Mouse (Mus musculus) CD4-positive, CD25-positive, alpha-beta regulatory T cell, adult 4 months (primary cell): ENCODE results near the gene Arpc2. TPM values are rescaled to one million over a fixed set of nuclear protein-coding genes. Genes with fewer than 3 reads are reported as not detected.
"Not testable (repeated sequence)": the region's sequence is repeated elsewhere in the genome, so short reads cannot be mapped to it uniquely, and the experiment has no call there.

Source experiments
- ATAC-seq: one replicate; pipeline ENCODE4 v1.8.0; 2017
- polyA plus RNA-seq, 2 experiments: library from polyadenylated mRNA; unstranded; fragments of 100-300 nt; shearing (Covaris generic); gene quantifications; one replicate each; pipeline ENCODE4 v1.2.1; 2017

The Arpc2 gene
- polyA plus RNA-seq, 2 experiments from 2014 or later, result 614 to 635 TPM

DNA sequence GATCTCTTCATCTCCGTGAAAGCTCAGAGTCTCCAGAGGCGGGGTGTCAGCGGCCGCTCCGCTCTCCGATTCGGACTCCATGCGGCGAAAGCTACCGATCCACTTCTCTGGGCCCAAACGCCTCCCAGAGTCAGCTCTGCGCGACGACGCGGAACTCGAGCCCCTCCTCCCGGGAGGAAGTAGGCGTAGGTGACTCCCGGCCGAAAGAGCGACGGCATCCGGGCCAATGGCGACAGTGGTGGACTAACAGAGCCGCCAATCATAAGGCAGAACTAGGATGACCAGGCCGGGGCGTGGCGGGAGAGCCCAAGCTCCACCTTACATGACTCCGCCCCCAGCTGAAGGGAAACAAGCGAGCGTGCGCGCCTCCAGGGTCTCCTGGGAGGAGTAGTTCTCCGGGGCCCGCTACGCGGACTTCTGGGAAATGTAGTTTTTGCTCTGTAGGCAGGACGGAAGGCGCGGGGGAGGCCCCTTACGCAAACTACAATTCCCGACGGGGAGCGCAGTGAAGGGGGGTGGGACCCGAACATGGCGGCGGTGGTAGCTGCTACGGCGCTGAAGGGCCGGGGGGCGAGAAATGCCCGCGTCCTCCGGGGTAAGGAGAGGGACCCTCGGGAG is 48.8 kb downstream of the Arpc2 start, which contains the start of the genes Aamp and Pnkd:
Gene Aamp (minus strand): TSS at position 196 of the 618 bp plus-strand sequence.
Gene Pnkd (plus strand): TSS at position 388 of the 618 bp plus-strand sequence.
- ATAC-seq, result peak; percentile 94

DNA sequence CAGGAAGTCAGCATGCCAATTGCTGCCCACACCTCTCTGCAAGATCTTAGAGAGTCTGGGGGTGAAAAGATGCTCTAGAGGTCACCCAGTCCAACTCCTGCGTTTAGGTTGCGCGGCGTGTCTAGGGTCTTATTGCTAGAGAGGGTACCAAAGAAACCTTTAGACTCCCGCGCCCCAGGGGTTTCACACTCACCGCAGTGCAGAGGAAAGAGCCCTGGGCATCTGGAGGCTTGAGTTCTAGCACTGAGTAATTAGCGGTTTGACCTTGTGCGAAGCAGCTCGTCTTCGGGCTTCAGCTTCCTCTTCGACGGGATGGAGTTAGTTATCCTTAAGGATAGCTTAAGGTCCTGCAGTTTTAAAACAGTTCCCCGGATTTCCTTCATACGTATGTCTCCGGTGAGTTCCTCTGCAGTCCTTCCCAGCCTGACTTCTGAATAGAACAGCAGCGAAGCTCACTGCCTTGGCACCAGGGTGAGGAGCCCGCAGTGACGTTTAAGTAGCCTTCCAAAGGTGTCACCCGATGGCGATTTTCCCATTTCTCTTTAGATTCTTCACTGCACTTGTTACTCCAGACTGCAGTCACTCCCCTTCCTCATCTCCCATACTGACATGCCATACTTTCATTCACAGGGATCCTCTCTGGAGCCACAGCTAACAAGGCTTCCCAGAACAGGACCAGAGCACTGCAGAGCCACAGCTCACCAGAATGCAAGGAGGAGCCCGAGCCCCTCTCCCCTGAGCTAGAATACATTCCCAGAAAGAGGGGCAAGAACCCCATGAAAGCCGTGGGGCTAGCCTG is 49.5 kb downstream of the Arpc2 start:
- ATAC-seq, result peak; percentile 0

DNA sequence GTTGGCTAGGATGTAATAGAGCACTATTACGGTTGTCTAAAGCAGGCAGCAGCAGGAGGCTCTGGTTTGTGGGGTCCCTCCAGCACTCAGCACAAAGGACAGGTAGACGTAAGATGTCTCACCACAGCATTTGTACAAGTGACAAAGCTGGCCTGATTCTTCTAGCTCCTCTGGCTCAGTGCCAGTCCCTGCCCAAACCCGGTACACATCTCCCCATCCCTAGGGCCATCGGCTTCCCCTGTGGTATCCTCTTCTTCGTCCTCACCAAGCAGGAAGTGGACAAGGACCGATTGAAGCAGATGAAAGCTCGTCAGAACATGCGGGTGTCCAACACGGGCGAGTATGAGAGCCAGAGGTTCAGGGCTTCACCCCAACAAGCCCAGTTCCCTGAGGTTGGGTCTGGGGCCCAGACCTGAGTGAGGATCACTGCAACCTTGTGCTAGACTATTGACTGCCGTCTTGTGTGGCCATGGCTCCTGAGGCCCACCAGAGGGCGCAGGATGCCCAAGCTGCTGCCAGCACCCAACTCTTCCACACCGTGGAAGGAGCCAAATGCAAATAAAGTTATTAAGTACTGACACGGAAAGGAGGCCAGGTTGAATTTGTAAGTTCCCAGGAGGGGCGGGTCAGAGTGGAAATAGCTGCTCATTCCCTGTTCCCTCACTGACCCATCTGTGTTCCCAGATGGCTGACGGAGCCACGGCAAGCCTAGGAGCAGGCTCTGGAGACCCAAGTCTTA is 51.2 kb downstream of the Arpc2 start:
- ATAC-seq, result not testable (repeated sequence)

DNA sequence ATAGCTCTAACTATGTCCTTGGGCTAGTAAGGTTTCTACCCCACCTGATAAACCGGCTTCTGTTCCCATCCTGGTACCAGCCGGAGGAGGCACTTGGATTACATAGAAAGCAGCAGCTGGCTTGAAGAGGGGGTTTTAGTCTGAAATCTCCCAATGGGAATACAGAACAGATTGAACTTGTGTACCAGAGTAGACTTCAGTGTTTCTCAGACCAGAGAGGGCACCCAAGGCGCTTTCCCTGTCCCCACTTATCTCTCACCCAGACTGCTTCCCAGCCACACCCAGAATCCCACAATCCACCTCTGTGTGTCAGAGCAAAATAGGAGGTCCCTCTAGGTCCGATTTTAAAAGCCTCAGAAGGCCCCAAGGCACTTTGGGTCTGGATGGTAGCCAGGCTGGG is 52.4 kb downstream of the Arpc2 start:
- ATAC-seq, result no peak

DNA sequence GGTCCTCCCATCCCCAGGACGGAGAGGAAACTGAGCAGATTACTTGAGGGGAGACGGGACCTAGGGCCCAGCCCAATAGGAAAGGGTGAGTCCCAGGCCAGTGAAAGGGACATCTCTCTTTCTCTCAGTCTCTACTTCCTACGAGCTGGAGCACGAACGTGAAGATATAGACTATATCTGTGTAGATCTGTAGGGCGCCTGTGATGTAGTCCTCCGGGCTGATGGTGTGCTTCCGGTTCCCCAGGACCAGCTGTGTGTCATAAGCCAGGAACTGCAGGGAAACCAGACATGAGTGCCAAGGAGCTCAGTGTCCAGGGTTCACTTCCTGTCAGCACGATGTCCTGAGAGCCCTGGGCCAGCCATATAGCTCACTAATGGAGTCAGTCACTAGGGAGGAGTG is 53.4 kb downstream of the Arpc2 start:
- no peak for ATAC-seq

DNA sequence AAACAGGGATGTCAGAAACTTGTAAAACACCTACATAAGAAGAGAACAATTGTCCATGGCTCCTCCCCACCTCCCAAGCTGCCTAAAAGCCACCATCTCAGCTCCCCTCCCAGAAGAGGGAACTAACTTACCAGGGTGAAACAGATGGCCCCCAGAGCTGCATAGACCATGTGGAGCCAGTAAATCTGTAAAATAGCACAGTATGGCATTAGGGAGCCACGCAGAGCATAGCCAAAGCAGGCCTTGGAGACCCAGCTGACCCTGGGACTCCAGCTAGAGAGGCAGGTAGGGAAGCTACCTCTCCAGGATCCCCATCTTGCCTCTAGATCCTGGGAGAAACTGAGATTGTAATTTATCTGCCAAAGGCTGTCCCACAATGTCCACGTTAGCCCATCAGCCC is 53.9 kb downstream of the Arpc2 start:
- ATAC-seq, result no peak

DNA sequence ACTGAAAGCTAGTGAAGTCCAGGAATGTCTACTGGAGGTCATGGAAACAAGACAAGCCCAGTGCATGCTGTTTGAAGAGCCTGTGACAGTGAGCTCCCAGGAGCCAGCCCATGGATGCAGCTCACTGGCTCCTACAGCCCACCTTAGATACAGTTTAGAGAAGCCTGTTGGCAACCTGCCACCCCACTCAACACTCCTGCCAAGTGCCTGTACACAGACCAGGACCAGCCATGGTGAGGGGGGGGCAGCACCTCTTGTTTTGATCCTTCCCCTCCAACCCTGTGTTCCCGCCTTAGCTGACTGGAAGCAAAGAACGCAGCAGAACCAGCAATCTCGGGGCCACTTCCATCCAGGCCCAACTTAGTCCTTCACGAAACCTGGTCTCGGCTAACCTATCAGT is 54.3 kb downstream of the Arpc2 start:
- ATAC-seq, result no peak

DNA sequence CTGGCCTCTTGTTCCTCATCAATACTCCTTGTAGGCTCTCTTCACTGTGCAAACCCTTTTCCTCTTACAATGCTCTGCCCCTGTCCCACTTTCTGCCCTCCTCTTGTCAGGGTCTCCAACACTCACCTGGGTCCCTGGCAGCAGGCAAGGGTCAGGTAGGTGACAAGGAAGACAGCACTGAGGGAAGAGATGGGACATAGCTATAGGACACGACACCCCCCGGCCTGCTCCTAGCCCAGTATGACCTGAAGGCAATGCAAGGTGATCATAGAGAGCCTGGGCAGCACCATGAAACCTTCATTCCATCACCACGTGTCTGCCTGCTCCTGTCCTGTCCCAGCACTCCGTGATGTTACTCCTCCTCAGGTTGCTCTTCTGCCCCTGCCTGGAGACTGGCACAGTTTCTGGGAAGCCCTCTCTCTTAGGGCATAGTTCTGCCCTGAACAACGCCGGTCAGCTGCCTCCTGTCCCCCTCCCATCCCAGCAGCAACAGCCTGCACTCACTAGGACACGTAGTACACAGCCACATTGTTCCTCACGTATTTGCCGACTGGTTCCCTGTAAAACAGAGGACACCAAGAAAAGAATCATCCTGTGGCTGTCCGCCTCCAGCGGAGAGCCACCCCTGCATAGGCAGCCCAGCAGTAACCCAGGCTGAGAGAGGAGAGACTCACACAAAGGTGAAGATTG is 56.6 kb downstream of the Arpc2 start:
- no peak for ATAC-seq

DNA sequence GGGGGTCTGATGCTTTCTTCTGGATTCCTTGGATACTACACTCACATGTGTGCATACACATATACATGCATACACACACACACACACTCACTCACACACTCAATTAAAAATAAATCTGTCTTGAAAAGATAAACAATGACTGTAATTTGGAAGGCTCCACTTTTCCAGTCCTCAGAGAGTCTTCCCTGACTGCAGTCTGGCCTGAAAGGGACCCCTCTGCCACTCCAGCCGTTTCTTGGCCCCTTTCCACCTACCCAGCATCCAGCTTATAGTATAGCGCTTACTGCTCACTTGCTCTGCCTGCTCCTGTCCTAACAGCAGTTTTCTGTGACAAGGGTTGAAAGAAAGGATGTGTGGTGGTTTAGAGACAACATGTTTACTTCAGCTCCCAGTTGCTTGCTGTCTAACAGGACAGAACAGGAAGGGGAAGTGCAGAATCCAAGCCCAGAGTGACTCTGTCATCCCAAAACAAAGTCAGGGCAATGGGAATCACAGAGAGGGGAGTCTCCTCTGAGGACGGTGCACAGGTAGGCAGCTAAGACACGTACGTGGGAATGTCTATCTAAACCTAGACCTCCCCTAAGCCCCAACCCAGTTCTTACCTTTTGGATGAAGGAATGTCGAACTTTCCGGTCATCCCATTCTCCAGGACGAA is 57.5 kb downstream of the Arpc2 start:
- ATAC-seq, result no peak

DNA sequence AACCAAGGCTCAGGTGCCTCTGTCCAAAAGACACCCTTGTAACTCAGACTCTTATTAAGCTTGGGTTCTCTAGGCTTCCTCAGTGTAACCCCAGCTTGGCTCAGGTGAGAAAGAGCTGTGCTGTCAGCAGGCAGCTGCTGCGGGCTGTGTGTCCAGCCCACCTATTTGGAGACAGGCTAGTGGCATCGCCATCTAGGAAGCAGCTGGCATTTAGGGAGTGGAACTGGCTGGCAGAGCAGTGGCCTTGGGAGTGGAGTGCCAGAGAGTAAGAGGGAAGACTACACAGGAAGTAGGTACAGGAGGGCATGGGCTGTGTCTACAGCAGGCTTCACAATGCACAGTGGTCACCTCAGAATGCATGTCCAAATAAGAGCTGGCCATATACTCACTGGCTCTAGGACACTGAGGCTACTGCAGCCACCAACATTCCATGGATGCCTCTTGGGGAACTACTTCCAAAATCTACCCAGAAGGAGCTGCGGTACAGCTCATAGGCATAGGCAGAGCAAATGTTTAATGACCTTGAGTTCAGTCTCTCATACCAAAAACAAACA is 58.3 kb downstream of the Arpc2 start:
- no peak for ATAC-seq

DNA sequence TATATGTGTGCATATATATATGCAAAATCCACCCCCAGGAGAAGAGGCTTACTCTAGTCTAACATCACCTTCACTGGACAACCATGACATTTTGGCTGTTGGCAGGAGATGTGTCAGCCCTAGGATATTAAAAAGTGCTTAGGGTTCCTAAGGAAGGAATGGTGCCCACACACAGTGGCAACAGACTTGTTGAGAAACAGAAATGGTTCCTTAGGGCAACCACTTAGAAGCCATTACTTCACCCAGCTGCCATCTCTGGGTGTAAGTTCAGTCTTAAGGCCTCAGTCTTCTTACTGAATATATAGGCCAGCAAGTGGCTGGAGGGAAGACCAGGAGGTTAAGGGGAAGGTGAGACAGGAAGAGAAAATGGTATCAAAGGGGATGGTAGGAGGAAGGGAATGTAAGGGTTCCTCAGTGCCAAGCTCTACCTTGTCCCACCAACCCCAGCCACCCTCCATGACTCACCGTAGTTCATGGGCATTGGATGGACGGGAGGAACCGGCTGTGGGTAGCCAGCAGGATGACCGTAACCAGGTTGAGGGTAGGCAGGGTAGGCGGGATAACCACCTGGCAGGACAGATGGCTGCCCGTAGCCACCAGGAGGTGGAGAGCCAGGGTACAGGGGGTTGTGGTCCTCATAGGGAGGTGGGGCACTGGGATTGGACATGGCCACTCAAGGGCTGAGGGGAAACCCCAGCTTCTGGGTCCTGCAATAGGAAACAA is 59.0 kb downstream of the Arpc2 start:
- no peak for ATAC-seq

DNA sequence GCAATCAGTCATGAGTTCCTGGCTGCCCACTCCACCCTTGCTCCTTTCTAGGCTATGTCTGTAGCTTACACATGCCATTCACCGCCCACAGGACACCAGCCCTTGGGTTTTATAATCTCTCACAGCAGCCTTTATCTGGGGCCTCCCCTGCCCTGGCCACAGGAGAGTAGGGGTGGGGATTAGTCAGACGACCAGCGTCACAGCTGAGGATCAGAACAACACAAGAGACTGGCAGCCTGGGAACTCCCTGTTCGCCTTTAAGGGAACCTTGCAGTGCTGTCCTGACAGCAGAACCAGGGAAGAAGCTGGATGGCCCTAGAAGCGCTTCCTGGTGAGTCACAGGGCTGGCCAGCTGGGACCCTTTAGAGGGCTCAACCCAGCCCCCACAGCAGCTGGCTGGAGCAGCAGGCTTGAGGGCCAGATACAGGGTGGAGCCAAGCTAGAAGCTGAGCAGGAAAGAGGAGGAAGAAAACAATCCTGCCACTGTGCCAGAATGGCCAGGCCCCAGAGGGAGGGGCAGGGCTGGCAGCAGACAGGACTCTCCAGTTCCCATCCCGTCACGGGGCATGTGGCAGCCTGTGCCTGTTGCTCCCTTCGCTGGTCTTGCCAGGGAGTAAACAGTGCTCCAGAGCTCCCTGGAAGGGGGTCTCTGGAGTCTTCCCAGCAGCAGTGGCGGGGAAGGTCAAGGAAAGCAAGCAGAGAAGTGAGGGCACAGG is 59.7 kb downstream of the Arpc2 start:
- ATAC-seq, result peak; percentile 90

DNA sequence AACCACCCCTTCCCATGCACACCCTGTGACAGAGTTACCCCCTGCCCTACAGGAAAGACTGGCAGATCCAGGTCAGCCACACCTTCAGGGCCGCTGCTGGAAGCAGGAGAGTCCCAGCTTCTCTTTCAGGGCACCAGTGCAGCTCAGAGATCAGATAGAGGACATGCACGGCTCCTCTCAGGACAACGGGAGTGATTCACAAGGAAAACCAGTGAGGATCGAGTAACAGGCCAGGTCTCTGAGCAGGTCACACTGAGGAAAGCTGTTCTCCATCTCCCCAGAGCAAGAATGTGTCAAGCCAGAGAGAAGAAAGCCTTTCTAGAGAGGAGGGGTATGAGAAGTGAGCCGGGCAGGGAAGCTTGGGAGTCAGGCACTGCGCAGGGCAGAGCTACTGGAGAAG is 60.6 kb downstream of the Arpc2 start:
- ATAC-seq, result no peak

DNA sequence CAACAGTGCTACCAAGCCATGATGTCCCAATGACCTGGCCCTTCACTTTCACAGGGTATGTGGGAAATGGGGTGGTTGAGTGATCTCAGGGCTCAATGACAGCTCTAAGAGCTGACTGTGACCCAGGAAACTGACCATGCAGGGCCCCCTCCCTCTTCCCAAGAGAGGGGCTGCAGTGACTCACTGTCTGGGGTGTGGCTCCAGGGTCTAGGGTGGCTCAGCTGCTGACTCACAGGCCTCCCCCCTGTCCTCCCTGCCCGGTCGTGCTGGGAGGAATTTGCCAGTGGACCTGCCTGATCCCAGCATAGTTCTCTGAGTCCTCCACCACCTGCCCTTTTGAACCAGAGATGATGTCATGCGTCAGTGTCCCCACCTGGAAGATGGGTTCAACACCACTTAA is 61.4 kb downstream of the Arpc2 start:
- ATAC-seq, result no peak

DNA sequence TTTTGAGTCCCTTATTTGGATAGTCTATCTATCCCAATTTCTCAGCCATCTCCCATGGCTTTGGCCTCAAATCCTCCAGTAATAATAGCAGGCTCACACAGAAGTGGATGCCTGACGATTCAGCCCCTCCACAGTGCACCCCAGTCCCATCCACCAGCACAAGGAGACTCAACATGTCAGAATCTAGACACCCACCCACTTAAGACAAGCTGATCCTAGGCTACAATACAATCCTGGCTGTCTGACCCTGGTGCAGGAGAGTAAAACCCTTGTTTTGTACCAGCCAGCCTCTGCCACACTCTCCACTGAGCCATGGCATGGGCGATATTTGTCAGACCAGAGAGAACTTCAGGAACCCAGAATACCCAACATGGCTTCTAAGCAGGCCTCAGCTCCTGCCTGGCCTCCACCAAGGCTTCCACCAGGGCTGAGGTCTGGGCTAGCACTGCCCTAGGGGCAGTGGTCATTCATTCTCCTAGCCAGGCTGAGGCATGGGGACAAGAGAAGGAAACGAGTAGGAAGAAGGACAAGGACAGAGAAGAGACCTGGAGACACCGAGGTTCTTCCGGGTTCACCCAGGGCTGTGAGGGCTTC is 62.4 kb downstream of the Arpc2 start:
- ATAC-seq, result no peak

DNA sequence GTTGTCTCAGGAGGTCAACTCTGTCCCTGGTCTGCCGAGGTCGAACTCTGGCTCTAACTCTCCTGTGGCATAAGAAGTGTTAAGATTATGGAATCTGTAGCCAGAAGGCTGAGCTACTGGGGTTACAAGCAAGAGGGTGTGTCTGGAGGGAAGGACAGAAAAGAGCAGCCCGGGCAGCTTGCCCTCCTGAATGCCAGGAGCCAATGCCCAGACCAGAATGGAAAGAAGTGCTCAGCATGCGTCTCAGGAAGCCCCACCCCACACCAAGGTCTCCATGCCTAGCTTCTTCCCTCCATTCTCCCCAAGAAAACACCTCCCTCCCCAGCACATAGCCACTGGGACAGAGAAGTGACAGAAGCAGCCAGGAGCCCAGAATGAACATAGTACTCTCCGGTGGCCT is 63.1 kb downstream of the Arpc2 start:
- no peak for ATAC-seq

DNA sequence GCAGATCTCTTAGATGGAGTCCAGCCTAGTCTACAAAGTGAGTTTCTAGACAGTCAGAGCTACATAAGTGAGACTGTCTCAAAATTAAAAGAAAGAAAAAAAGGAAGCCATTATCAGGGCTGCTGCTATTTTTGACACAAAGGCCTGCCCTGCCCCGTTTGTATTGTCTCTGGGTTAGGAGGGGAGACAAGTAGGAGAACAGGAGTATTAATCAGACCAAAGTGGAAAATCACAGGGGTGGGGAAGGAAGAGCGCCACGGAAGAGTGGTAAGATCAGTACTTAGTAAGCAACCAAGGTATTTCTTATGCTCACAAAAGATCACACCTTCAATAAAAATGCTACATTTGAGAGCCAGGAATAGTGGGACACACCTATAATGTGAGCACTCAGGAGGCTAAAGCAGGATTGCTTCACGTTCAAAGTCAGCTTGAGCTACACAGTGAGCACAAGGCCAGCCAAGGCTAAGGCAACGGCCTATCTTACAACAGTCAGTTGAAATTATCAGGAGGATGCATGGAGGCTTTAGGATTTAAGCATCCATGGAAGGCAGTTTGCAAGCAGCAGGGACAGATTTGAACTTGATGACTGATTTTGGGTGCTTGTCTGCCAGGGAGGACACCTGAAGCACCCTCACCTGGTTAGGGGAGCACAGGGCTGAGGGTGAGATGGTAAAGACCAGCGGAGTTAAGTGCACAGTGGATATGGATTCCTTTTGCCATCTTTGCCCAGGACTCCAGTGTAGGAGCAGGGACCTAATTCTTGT is 64.6 kb downstream of the Arpc2 start:
- no peak for ATAC-seq

DNA sequence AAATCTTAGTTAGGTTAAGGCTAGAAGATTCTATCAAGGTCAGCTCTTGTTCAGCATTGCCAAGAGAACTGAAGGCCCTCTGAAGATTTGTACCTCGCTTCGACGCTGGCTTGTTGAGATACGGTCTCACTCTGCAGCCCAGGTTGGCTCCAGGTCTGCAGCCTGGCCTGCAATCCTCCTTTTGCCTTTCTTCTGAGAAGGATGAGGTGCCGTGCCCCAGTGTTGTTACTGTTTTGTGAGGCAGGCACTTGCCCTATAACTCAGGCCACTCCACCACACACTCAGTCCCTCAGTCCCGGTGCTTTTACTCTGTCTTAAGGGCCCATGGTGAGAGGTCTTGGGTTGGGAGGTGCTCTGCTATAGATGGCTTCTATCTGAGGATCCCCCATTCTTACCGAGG is 66.3 kb downstream of the Arpc2 start:
- ATAC-seq, result no peak

DNA sequence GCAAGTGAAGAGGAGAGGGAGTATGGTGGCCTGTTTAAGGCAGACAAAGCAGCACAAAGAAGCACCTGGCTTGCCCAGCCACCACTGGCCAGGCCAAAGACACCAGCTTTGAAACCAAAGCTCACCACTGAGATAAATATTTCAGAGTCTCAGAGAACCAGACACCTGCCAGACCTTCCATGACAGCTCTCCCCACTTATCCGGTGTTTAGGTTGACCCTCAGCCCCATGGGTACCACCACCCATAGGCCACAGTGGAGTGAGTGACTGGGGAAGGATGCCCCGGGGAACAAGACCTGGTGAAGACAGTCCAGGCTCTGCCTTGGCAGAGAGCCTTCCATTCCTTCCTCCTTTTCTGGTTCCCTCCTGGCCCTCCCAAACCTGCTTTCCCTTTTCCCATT is 67.0 kb downstream of the Arpc2 start:
- ATAC-seq, result no peak
